Mouse (Mus musculus): ENCODE data around the gene Gprc5d. TPM values are rescaled to one million over a fixed set of nuclear protein-coding genes. Genes with fewer than 3 reads are reported as not detected.

Gprc5d gene
- total RNA-seq (2014; rRNA removed; ENCODE audit: low replicate concordance) (not detected in 2 replicates), polyA plus RNA-seq (2015; fragmentation: Nextera tagmentation; extraction: Ambion mirVana) (not detected in 2 replicates)

DNA sequence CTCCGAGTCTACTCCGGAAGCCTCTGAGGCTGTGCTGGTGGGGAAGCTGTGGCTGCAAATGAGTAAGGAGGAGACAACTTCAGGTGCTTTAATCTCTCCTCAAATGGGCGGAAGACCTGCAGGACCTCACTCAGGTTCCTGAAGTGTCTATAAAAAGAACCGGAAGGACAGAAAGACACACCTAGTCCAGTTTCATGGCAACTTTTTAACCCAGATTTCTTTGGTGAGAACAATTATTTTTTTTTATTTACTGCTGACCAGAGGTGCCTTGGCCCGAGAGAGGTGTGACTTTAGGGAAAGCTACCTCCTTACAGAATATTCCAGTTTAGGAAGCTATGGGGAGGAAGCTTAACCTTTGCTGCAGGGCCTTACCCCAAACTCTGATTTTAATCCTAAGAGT, at the start of gene Gprc5d:
Gprc5d (minus strand) TSS at position 101 of the 400 bp plus-strand sequence.
- ATAC-seq (ENCODE audit: insufficient read depth, low read depth) (no peak), DNase-seq (ENCODE audit: low spot score) (no peak)
- Histone ChIP-seq H3K27me3 (ENCODE audit: control insufficient read depth, insufficient read depth, low read length) (no peaks in the 10 kb centered on the region), H3K27ac (ENCODE audit: low read depth) (no peak within 1 kb of the TSS), H3K4me1 (ENCODE audit: control insufficient read depth, insufficient read depth) (no peaks in the 10 kb centered on the region), H3K9me3 (replicated peaks; ENCODE audit: control insufficient read depth, low read length) (no peaks in the 10 kb centered on the region), H3K4me2 (ENCODE audit: low read depth, low read length) (no peak within 1 kb of the TSS), H3K36me3 (replicated peaks; ENCODE audit: control insufficient read depth, insufficient read depth, low read length) (no peaks in the 10 kb centered on the region), H3K4me3 (ENCODE audit: low read depth, low read length) (no peak within 1 kb of the TSS), H3K9ac (replicated peaks; ENCODE audit: low read depth, low read length) (no peak within 1 kb of the TSS)
- TF ChIP-seq CTCF (IDR thresholded peaks at IDR 0.05; ENCODE audit: low read depth) (no peak), EP300 (IDR thresholded peaks at IDR 0.05; ENCODE audit: low read depth) (no peak)
- WGBS, result 82% methylated on average over 5 of the region's 5 CpGs

- 66% methylated on average over 5 of the region's 5 CpGs for WGBS
- no peak overlapping the region for H3K27ac ChIP-seq (ENCODE audit: low read depth)
These were observed 48.6 kb upstream of the Gprc5d start for GRCm38 (mm10) chr6:135166712-135167111.

GRCm38 (mm10) chr6:135166262-135166661, 48.2 kb upstream of the Gprc5d start:
- Histone ChIP-seq H3K36me3 (replicated peaks; ENCODE audit: control insufficient read depth, insufficient read depth, low read length) (no peaks in the 10 kb centered on the region), H3K9ac (replicated peaks; ENCODE audit: low read depth, low read length) (no peak overlapping the region), H3K4me1 (ENCODE audit: control insufficient read depth, insufficient read depth) (peaks cover 4% of the 10 kb centered on the region; the same call in 1 of the 2 replicates), H3K27me3 (ENCODE audit: control insufficient read depth, insufficient read depth, low read length) (no peaks in the 10 kb centered on the region), H3K4me2 (ENCODE audit: low read depth, low read length) (no peak overlapping the region), H3K9me3 (replicated peaks; ENCODE audit: control insufficient read depth, low read length) (no peaks in the 10 kb centered on the region), H3K27ac (ENCODE audit: low read depth) (no peak overlapping the region), H3K4me3 (ENCODE audit: low read depth, low read length) (no peak overlapping the region)
- WGBS, result 93% methylated on average over 3 of the region's 3 CpGs
- DNase-seq (ENCODE audit: low spot score), result no peak
- no peak for ATAC-seq (ENCODE audit: insufficient read depth, low read depth)
- TF ChIP-seq EP300 (IDR thresholded peaks at IDR 0.05; ENCODE audit: low read depth) (no peak), CTCF (IDR thresholded peaks at IDR 0.05; ENCODE audit: low read depth) (no peak)

More at GRCm38 (mm10) chr6:135166712-135167111, 48.6 kb upstream of the Gprc5d start:
- Histone ChIP-seq H3K9me3 (replicated peaks; ENCODE audit: control insufficient read depth, low read length) (no peaks in the 10 kb centered on the region), H3K4me1 (ENCODE audit: control insufficient read depth, insufficient read depth) (peaks cover 4% of the 10 kb centered on the region; the same call in 1 of the 2 replicates), H3K36me3 (replicated peaks; ENCODE audit: control insufficient read depth, insufficient read depth, low read length) (no peaks in the 10 kb centered on the region), H3K4me3 (ENCODE audit: low read depth, low read length) (no peak overlapping the region), H3K4me2 (ENCODE audit: low read depth, low read length) (no peak overlapping the region), H3K9ac (replicated peaks; ENCODE audit: low read depth, low read length) (no peak overlapping the region), H3K27me3 (ENCODE audit: control insufficient read depth, insufficient read depth, low read length) (no peaks in the 10 kb centered on the region)
- no peak for DNase-seq (ENCODE audit: low spot score)
- no peak for TF ChIP-seq CTCF (IDR thresholded peaks at IDR 0.05; ENCODE audit: low read depth)
- no peak for TF ChIP-seq EP300 (IDR thresholded peaks at IDR 0.05; ENCODE audit: low read depth)
- ATAC-seq (ENCODE audit: insufficient read depth, low read depth), result no peak

- no peak for ATAC-seq (ENCODE audit: insufficient read depth, low read depth)
- WGBS, result 72% methylated on average over 2 of the region's 2 CpGs
- Histone ChIP-seq H3K27ac (ENCODE audit: low read depth) (no peak overlapping the region), H3K27me3 (ENCODE audit: control insufficient read depth, insufficient read depth, low read length) (no peaks in the 10 kb centered on the region), H3K4me1 (ENCODE audit: control insufficient read depth, insufficient read depth) (peaks cover 4% of the 10 kb centered on the region; the same call in 1 of the 2 replicates), H3K36me3 (replicated peaks; ENCODE audit: control insufficient read depth, insufficient read depth, low read length) (no peaks in the 10 kb centered on the region), H3K4me2 (ENCODE audit: low read depth, low read length) (no peak overlapping the region), H3K4me3 (ENCODE audit: low read depth, low read length) (no peak overlapping the region), H3K9me3 (replicated peaks; ENCODE audit: control insufficient read depth, low read length) (no peaks in the 10 kb centered on the region), H3K9ac (replicated peaks; ENCODE audit: low read depth, low read length) (no peak overlapping the region)
- DNase-seq (ENCODE audit: low spot score), result no peak
- TF ChIP-seq CTCF (IDR thresholded peaks at IDR 0.05; ENCODE audit: low read depth) (no peak), EP300 (IDR thresholded peaks at IDR 0.05; ENCODE audit: low read depth) (no peak)
These were observed 47.6 kb upstream of the Gprc5d start for GRCm38 (mm10) chr6:135165706-135166105.

GRCm38 (mm10) chr6:135165191-135165590, 47.1 kb upstream of the Gprc5d start:
- Histone ChIP-seq H3K4me1 (ENCODE audit: control insufficient read depth, insufficient read depth) (peaks cover 4% of the 10 kb centered on the region; the same call in 1 of the 2 replicates), H3K9ac (replicated peaks; ENCODE audit: low read depth, low read length) (no peak overlapping the region), H3K4me2 (ENCODE audit: low read depth, low read length) (no peak overlapping the region), H3K4me3 (ENCODE audit: low read depth, low read length) (no peak overlapping the region), H3K9me3 (replicated peaks; ENCODE audit: control insufficient read depth, low read length) (no peaks in the 10 kb centered on the region), H3K27me3 (ENCODE audit: control insufficient read depth, insufficient read depth, low read length) (no peaks in the 10 kb centered on the region), H3K27ac (ENCODE audit: low read depth) (no peak overlapping the region), H3K36me3 (replicated peaks; ENCODE audit: control insufficient read depth, insufficient read depth, low read length) (no peaks in the 10 kb centered on the region)
- TF ChIP-seq EP300 (IDR thresholded peaks at IDR 0.05; ENCODE audit: low read depth) (no peak), CTCF (IDR thresholded peaks at IDR 0.05; ENCODE audit: low read depth) (no peak)
- no peak for ATAC-seq (ENCODE audit: insufficient read depth, low read depth)
- no peak for DNase-seq (ENCODE audit: low spot score)
- WGBS, result 91% methylated on average over 3 of the region's 3 CpGs

DNA sequence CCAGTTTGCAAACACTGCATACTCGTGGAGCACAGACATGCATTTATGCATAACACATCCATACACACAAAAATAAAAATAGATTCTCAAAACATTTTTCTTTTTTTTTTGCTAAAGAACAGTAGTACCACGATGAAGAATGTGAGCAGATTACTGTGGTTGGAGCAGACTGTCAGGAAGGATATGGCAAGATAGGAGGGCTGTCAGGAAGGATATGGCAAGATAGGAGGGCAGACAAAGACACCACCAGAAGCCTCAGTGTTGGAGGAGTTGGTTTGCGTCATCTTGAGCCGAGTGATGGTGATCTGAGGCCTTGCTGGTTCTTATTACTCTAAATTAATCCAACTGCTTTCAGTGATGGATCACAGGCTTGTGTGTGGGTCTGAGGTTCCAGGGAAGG, 44.8 kb upstream of the Gprc5d start:
- no peak for ATAC-seq (ENCODE audit: insufficient read depth, low read depth)
- no peaks in the 10 kb centered on the region for H3K9me3 ChIP-seq (replicated peaks; ENCODE audit: control insufficient read depth, low read length)
- no peaks in the 10 kb centered on the region for H3K27me3 ChIP-seq (ENCODE audit: control insufficient read depth, insufficient read depth, low read length)
- no peak overlapping the region for H3K4me3 ChIP-seq (ENCODE audit: low read depth, low read length)
- no peak overlapping the region for H3K4me2 ChIP-seq (ENCODE audit: low read depth, low read length)
- TF ChIP-seq CTCF (IDR thresholded peaks at IDR 0.05; ENCODE audit: low read depth), result no peak
- TF ChIP-seq EP300 (IDR thresholded peaks at IDR 0.05; ENCODE audit: low read depth), result no peak
- WGBS, result 54% methylated on average over 4 of the region's 4 CpGs
- no peak for DNase-seq (ENCODE audit: low spot score)
- H3K4me1 ChIP-seq (ENCODE audit: control insufficient read depth, insufficient read depth), result peaks cover 4% of the 10 kb centered on the region; the same call in 1 of the 2 replicates
- no peak overlapping the region for H3K27ac ChIP-seq (ENCODE audit: low read depth)
- H3K9ac ChIP-seq (replicated peaks; ENCODE audit: low read depth, low read length), result no peak overlapping the region
- H3K36me3 ChIP-seq (replicated peaks; ENCODE audit: control insufficient read depth, insufficient read depth, low read length), result no peaks in the 10 kb centered on the region
